Mouse (Mus musculus) liver, postnatal 0 days (tissue): ENCODE results near the gene Pax8. TPM values are rescaled to one million over a fixed set of nuclear protein-coding genes. Genes with fewer than 3 reads are reported as not detected.

ENCODE experiments used
- ATAC-seq: fragments of 200-750 bp; cut with Nextera tagmentation; 2 replicates; pipeline ENCODE4 v1.8.0; 2017; ENCODE audit warnings: mild to moderate bottlenecking, moderate library complexity
- DNase-seq: peaks from one replicate; pipeline ENCODE4 v3.0.0-alpha.2; 2016
- H3K27ac ChIP-seq: fragments of 300-500 bp; sonication (generic); 2 replicates; pipeline ENCODE4 v1.5.1; 2014; ENCODE audit warnings: antibody characterized with exemption, moderate library complexity, mild to moderate bottlenecking, low read depth
- H3K27me3 ChIP-seq: fragments of 300-500 bp; sonication (generic); 2 replicates; pipeline ENCODE4 v1.6.1; 2014; ENCODE audit warnings: low read length, control low read depth, mixed read lengths; ENCODE audit not compliant: insufficient read depth
- H3K36me3 ChIP-seq: fragments of 300-500 bp; sonication (generic); replicated peaks from 2 replicates; pipeline ENCODE4 v1.6.1; 2014; ENCODE audit warnings: mild to moderate bottlenecking, control low read depth, low read length, moderate library complexity, mixed read lengths; ENCODE audit not compliant: insufficient read depth
- H3K4me1 ChIP-seq: fragments of 300-500 bp; sonication (generic); 2 replicates; pipeline ENCODE4 v1.6.1; 2014; ENCODE audit warnings: antibody characterized with exemption, mild to moderate bottlenecking, control low read depth; ENCODE audit not compliant: insufficient read depth
- H3K4me2 ChIP-seq: fragments of 300-500 bp; sonication (generic); 2 replicates; pipeline ENCODE4 v1.6.1; 2014; ENCODE audit warnings: low read depth, mild to moderate bottlenecking, low read length, moderate library complexity, mixed read lengths
- H3K4me3 ChIP-seq: fragments of 300-500 bp; sonication (generic); 2 replicates; pipeline ENCODE4 v1.5.1; 2014; ENCODE audit warnings: low read depth, low read length
- H3K9ac ChIP-seq: fragments of 300-500 bp; sonication (generic); replicated peaks from 2 replicates; pipeline ENCODE4 v1.6.1; 2014; ENCODE audit warnings: mild to moderate bottlenecking, moderate library complexity
- H3K9me3 ChIP-seq: fragments of 300-500 bp; sonication (generic); 2 replicates; pipeline ENCODE4 v1.6.1; 2016; ENCODE audit warnings: mild to moderate bottlenecking, control low read depth, low read length, mixed read lengths
- CTCF ChIP-seq: sonication (generic); IDR thresholded peaks from 2 replicates; pipeline ENCODE4 v1.5.1; 2016; ENCODE audit warnings: antibody characterized with exemption, low read depth
- EP300 ChIP-seq: IDR thresholded peaks from 2 replicates; pipeline ENCODE4 v1.6.1; 2016; ENCODE audit warnings: antibody characterized with exemption, low read depth, mild to moderate bottlenecking
- WGBS: fragments of 180-500 bp; shearing (Covaris S2); extraction: QIAGEN DNeasy Blood & Tissue Kit; methylation state at CpG from one replicate; pipeline ENCODE4 v1.1.7; 2014; ENCODE audit not compliant: insufficient replicate concordance; 5-methylcytosine and 5-hydroxymethylcytosine counted together
- polyA plus RNA-seq: library from polyadenylated mRNA; unstranded; fragments of >200 nt; fragmentation: Nextera tagmentation; extraction: Ambion mirVana; gene quantifications from 2 replicates; pipeline ENCODE4 v1.2.1, GENCODE M21; 2015

The Pax8 gene
- polyA plus RNA-seq, 1 experiment from 2014 or later, result not detected

- no peaks in the 10 kb centered on the region for H3K4me1 ChIP-seq
- TF ChIP-seq CTCF, result no peak
- no peak for TF ChIP-seq EP300
Observed at GRCm38 (mm10) chr2:24500921-24501320, 25.5 kb upstream of the Pax8 start.

GRCm38 (mm10) chr2:24490564-24490963 lies 15.2 kb upstream of the Pax8 start:
- Histone ChIP-seq H3K27ac (no peak overlapping the region), H3K4me3 (no peak overlapping the region), H3K36me3 (no peaks in the 10 kb centered on the region), H3K9ac (no peak overlapping the region), H3K27me3 (no peaks in the 10 kb centered on the region), H3K4me1 (no peaks in the 10 kb centered on the region), H3K9me3 (no peaks in the 10 kb centered on the region), H3K4me2 (no peak overlapping the region)
- no peak for TF ChIP-seq EP300
- peak; percentile 53 for TF ChIP-seq CTCF
- DNase-seq, result no peak
- 36% methylated on average over 6 of the region's 6 CpGs for WGBS
- no peak for ATAC-seq

More at GRCm38 (mm10) chr2:24500921-24501320, 25.5 kb upstream of the Pax8 start:
- ATAC-seq (no peak), DNase-seq (no peak)
- no peak overlapping the region for H3K4me2 ChIP-seq
- no peak overlapping the region for H3K27ac ChIP-seq
- no peak overlapping the region for H3K4me3 ChIP-seq
- H3K9me3 ChIP-seq, result no peaks in the 10 kb centered on the region
- H3K9ac ChIP-seq, result no peak overlapping the region
- 57% methylated on average over 2 of the region's 2 CpGs for WGBS
- H3K36me3 ChIP-seq, result no peaks in the 10 kb centered on the region
- H3K27me3 ChIP-seq, result no peaks in the 10 kb centered on the region

- Histone ChIP-seq H3K27me3 (no peaks in the 10 kb centered on the region), H3K4me2 (no peak overlapping the region), H3K4me3 (no peak overlapping the region), H3K27ac (no peak overlapping the region), H3K9ac (no peak overlapping the region), H3K4me1 (no peaks in the 10 kb centered on the region), H3K9me3 (no peaks in the 10 kb centered on the region), H3K36me3 (no peaks in the 10 kb centered on the region)
- ATAC-seq (no peak), DNase-seq (no peak)
- TF ChIP-seq CTCF (no peak), EP300 (no peak)
- WGBS, result 50% methylated on average over 3 of the region's 3 CpGs
Observed at GRCm38 (mm10) chr2:24488660-24489059, 13.3 kb upstream of the Pax8 start.

GRCm38 (mm10) chr2:24487056-24487825 lies 11.8 kb upstream of the Pax8 start:
- Histone ChIP-seq H3K4me2 (no peak overlapping the region), H3K4me3 (no peak overlapping the region), H3K4me1 (no peaks in the 10 kb centered on the region), H3K9ac (no peak overlapping the region), H3K9me3 (no peaks in the 10 kb centered on the region), H3K36me3 (no peaks in the 10 kb centered on the region), H3K27me3 (no peaks in the 10 kb centered on the region), H3K27ac (no peak overlapping the region)
- no peak for DNase-seq
- TF ChIP-seq EP300 (no peak), CTCF (no peak)
- no peak for ATAC-seq
- WGBS, result 55% methylated on average over 4 of the region's 4 CpGs

GRCm38 (mm10) chr2:24485398-24485797 lies 10.0 kb upstream of the Pax8 start:
- no peaks in the 10 kb centered on the region for H3K9me3 ChIP-seq
- H3K4me1 ChIP-seq, result no peaks in the 10 kb centered on the region
- H3K27me3 ChIP-seq, result no peaks in the 10 kb centered on the region
- no peak overlapping the region for H3K4me2 ChIP-seq
- 74% methylated on average over 4 of the region's 4 CpGs for WGBS
- no peak for DNase-seq
- H3K9ac ChIP-seq, result no peak overlapping the region
- H3K4me3 ChIP-seq, result no peak overlapping the region
- no peak for ATAC-seq
- TF ChIP-seq EP300, result no peak
- TF ChIP-seq CTCF, result no peak
- no peak overlapping the region for H3K27ac ChIP-seq
- no peaks in the 10 kb centered on the region for H3K36me3 ChIP-seq

GRCm38 (mm10) chr2:24479906-24480305 lies 4.5 kb upstream of the Pax8 start:
- peaks cover 6% of the 10 kb centered on the region; the same call in 1 of the 2 replicates for H3K4me1 ChIP-seq
- 49% methylated on average over 2 of the region's 2 CpGs for WGBS

More at GRCm38 (mm10) chr2:24479906-24480305, 4.5 kb upstream of the Pax8 start:
- ATAC-seq (no peak), DNase-seq (no peak)
- TF ChIP-seq EP300 (no peak), CTCF (no peak)
- Histone ChIP-seq H3K27me3 (peaks cover 17% of the 10 kb centered on the region), H3K4me2 (no peak overlapping the region), H3K9me3 (no peaks in the 10 kb centered on the region), H3K9ac (no peak overlapping the region), H3K36me3 (no peaks in the 10 kb centered on the region), H3K27ac (no peak overlapping the region), H3K4me3 (no peak overlapping the region)
